8 mouse cellular contexts compared by ENCODE assay signal in genomic region chr14:48295815-48296271, GRCm38 (mm10).
DNase-seq lines count a peak whose midpoint lies in the region; ATAC-seq and TF ChIP-seq lines count a peak whose summit lies in the region.

No protein-coding gene starts in this region.

- no peaks in the 10 kb centered on the region for H3K27me3 ChIP-seq in kidney, embryonic 15.5 days
- no peaks in the 10 kb centered on the region for H3K27me3 ChIP-seq in Patski
- H3K27me3 ChIP-seq in heart, embryonic 13.5 days (replicated peaks) = 0 out of 2 replicates have a peak, but pooled peaks cover 14% of the 10 kb centered on the region

- H3K9ac ChIP-seq in kidney, embryonic 15.5 days = no peak overlapping the region
- peak overlapping the region; percentile 47; the same call in 1 of the 2 replicates for H3K9ac ChIP-seq in heart, embryonic 13.5 days

- no peak for ATAC-seq in kidney, embryonic 15.5 days (replicated peaks; ENCODE audit: low FRiP score)
- peak; percentile 60 for ATAC-seq in Patski
- no peak for ATAC-seq in heart, embryonic 13.5 days (ENCODE audit: extremely low read depth, insufficient number of reproducible peaks, low FRiP score, low TSS enrichment)

- in situ Hi-C loops in Patski (cut with MboI; ENCODE audit: low pct_unique_long_range_greater_than_20kb) = no loop called here

- POLR2A ChIA-PET in Patski (lab: Charles Lee) = no interaction called here

- no peak for TF ChIP-seq CTCF in Patski (IDR thresholded peaks at IDR 0.05)

- peak overlapping the region; percentile 28 for H3K4me2 ChIP-seq in kidney, embryonic 15.5 days
- peak overlapping the region; percentile 70 for H3K4me2 ChIP-seq in heart, embryonic 13.5 days

- no peaks in the 10 kb centered on the region for H3K36me3 ChIP-seq in kidney, embryonic 15.5 days
- no peaks in the 10 kb centered on the region for H3K36me3 ChIP-seq in heart, embryonic 13.5 days

- H3K4me3 ChIP-seq in kidney, embryonic 15.5 days (replicated peaks) = no peak overlapping the region
- H3K4me3 ChIP-seq in heart, embryonic 13.5 days = peak overlapping the region; percentile 35

- H3K9me3 ChIP-seq in kidney, embryonic 15.5 days (replicated peaks) = no peaks in the 10 kb centered on the region
- H3K9me3 ChIP-seq in heart, embryonic 13.5 days = 0 out of 2 replicates have a peak, but pooled peaks cover 3% of the 10 kb centered on the region

- WGBS in kidney, embryonic 15.5 days = 9% methylated on average over 7 of the region's 7 CpGs
- WGBS in heart, embryonic 13.5 days = 3% methylated on average over 7 of the region's 7 CpGs

- peak overlapping the region; percentile 41; the same call in 1 of the 2 replicates for H3K27ac ChIP-seq in kidney, embryonic 15.5 days
- H3K27ac ChIP-seq in heart, embryonic 13.5 days (replicated peaks) = peak overlapping the region; percentile 49

- CTCF ChIA-PET in Patski (lab: Charles Lee) = interaction anchor here (0.8 to 1.1 kb wide), 2 partner anchors 44 to 70 kb away, joined by 3 read pairs; no protein-coding TSS in a partner anchor

- DNase-seq in kidney, adult 11 months = no peak
- DNase-seq in Patski (ENCODE audit: low read depth, low spot score) = no peak
- peak; percentile 22 for DNase-seq in lung, postnatal 14 days
- no peak for DNase-seq in ovary, postnatal 10 days (ENCODE audit: low spot score)
- no peak for DNase-seq in c-Kit-positive CD71-positive TER-119-positive erythroid progenitor cells, embryonic 14.5 days (ENCODE audit: low spot score)
- no peak for DNase-seq in adrenal gland, adult 8-10 months

- peaks cover 9% of the 10 kb centered on the region for H3K4me1 ChIP-seq in kidney, embryonic 15.5 days
- peaks cover 16% of the 10 kb centered on the region for H3K4me1 ChIP-seq in heart, embryonic 13.5 days
